In genomic region chr19:32958791-32959190, GRCm38 (mm10) we compare ENCODE assay signal across 26 mouse cellular contexts.
DNase-seq lines count a peak whose midpoint lies in the region; ATAC-seq and TF ChIP-seq lines count a peak whose summit lies in the region.
"Had no signal": no experiment of that assay in that cellular context is flagged by ENCODE, and none has a peak within 500 bp of the region (broad histone marks: within the 10 kb centered on the region; RNA-seq: fewer than 3 reads in every experiment).

No protein-coding gene starts in this region.

- DNase-seq in ES-CJ7 (ENCODE audit: low read depth, low spot score) (peak; percentile 75), R1 (ENCODE audit: low read depth, low spot score) (peak; percentile 67)
- no peak for DNase-seq in urinary bladder, adult 2 months (ENCODE audit: low spot score)
- DNase-seq in thymus, postnatal 36 days = no peak
- DNase-seq: adrenal gland, adult 2 months; adrenal gland, postnatal 14 days; B cell, adult 2 months; cerebellum, adult 11 months; cerebellum, adult 2 months; cerebellum, adult 9-11 months; cerebellum, postnatal 36 days; embryo, embryonic 11 days; gastrocnemius, postnatal 25 days; heart, adult 2 months; kidney, adult 11 months had no signal

- no peaks in the 10 kb centered on the region for H3K27me3 ChIP-seq in E14TG2a.4 (ENCODE audit: insufficient read depth, low read length)
- H3K27me3 ChIP-seq in intestine, postnatal 0 days (replicated peaks; ENCODE audit: control insufficient read depth, insufficient read depth, low read length) = no peaks in the 10 kb centered on the region
- H3K27me3 ChIP-seq: CH12.LX; embryonic facial prominence, embryonic 13.5 days; forebrain, embryonic 12.5 days; forebrain, embryonic 15.5 days; hindbrain, embryonic 15.5 days had no signal

- peak overlapping the region; percentile 26; the same call in 1 of the 2 replicates for H3K4me3 ChIP-seq in E14TG2a.4 (replicated peaks; ENCODE audit: low read length)
- H3K4me3 ChIP-seq in intestine, postnatal 0 days (ENCODE audit: low read depth, low read length) = no peak overlapping the region
- H3K4me3 ChIP-seq: embryonic facial prominence, embryonic 10.5 days; embryonic facial prominence, embryonic 13.5 days; erythroblast, embryonic 14.5 days; forebrain, embryonic 12.5 days; forebrain, embryonic 15.5 days; heart, adult 2 months; hindbrain, embryonic 12.5 days; hindbrain, embryonic 15.5 days had no signal

- no peaks in the 10 kb centered on the region for H3K36me3 ChIP-seq in E14TG2a.4 (ENCODE audit: insufficient read depth, low read length)
- H3K36me3 ChIP-seq in intestine, postnatal 0 days (ENCODE audit: control insufficient read depth, insufficient read depth) = no peaks in the 10 kb centered on the region
- H3K36me3 ChIP-seq: embryonic facial prominence, embryonic 10.5 days; embryonic facial prominence, embryonic 13.5 days; forebrain, embryonic 12.5 days; forebrain, embryonic 15.5 days; hindbrain, embryonic 12.5 days; hindbrain, embryonic 15.5 days had no signal

- peaks cover 91% of the 10 kb centered on the region for H3K4me1 ChIP-seq in E14TG2a.4 (replicated peaks; ENCODE audit: low read depth, low read length)
- peaks cover 20% of the 10 kb centered on the region for H3K4me1 ChIP-seq in intestine, postnatal 0 days (replicated peaks; ENCODE audit: control insufficient read depth, insufficient read depth, low read length)

- no peak for TF ChIP-seq CTCF in E14TG2a.4 (conservative IDR thresholded peaks at IDR 0.05; ENCODE audit: low read length)
- no peak for TF ChIP-seq CTCF in intestine, postnatal 0 days (IDR thresholded peaks at IDR 0.05; ENCODE audit: low read depth)

- H3K9me3 ChIP-seq in E14TG2a.4 (ENCODE audit: low read length) = no peaks in the 10 kb centered on the region
- H3K9me3 ChIP-seq in intestine, postnatal 0 days (ENCODE audit: control insufficient read depth) = no peaks in the 10 kb centered on the region
- H3K9me3 ChIP-seq: embryonic facial prominence, embryonic 10.5 days; embryonic facial prominence, embryonic 13.5 days; forebrain, embryonic 12.5 days; forebrain, embryonic 15.5 days; hindbrain, embryonic 12.5 days; hindbrain, embryonic 15.5 days had no signal

- no peak overlapping the region for H3K9ac ChIP-seq in intestine, postnatal 0 days (ENCODE audit: low read depth, low read length)
- H3K9ac ChIP-seq: embryonic facial prominence, embryonic 13.5 days; forebrain, embryonic 12.5 days; forebrain, embryonic 15.5 days; hindbrain, embryonic 12.5 days; hindbrain, embryonic 15.5 days had no signal

- WGBS in intestine, postnatal 0 days = 85% methylated on average over 4 of the region's 4 CpGs

- H3K27ac ChIP-seq in intestine, postnatal 0 days (ENCODE audit: low read depth, low read length) = no peak overlapping the region
- H3K27ac ChIP-seq: embryonic facial prominence, embryonic 10.5 days; embryonic facial prominence, embryonic 13.5 days; forebrain, embryonic 12.5 days; forebrain, embryonic 15.5 days; heart, adult 2 months; hindbrain, embryonic 12.5 days; hindbrain, embryonic 15.5 days had no signal

- H3K4me2 ChIP-seq in intestine, postnatal 0 days (replicated peaks; ENCODE audit: low read depth) = no peak overlapping the region
- H3K4me2 ChIP-seq: embryonic facial prominence, embryonic 13.5 days; forebrain, embryonic 12.5 days; forebrain, embryonic 15.5 days; heart, embryonic 11.5 days; hindbrain, embryonic 12.5 days; hindbrain, embryonic 15.5 days had no signal

- ATAC-seq in intestine, postnatal 0 days = no peak
- ATAC-seq: forebrain, embryonic 15.5 days had no signal

Comparison
In these comparisons a context has a peak if more than half of its experiments do, and no peak if none do; other contexts are left out.
1. DNase-seq: peak in ES-CJ7 (single experiment) and R1 (single experiment); none in urinary bladder, adult 2 months (single experiment) and thymus, postnatal 36 days (0 of 2).